Mouse (Mus musculus) heart, adult 2 months (tissue): ENCODE measurements around the gene Cct2. TPM values are rescaled to one million over a fixed set of nuclear protein-coding genes. Genes with fewer than 3 reads are reported as not detected.
A peak's percentile ranks its signal among the peaks of the same experiment; 100 is the strongest.
"Not testable (repeated sequence)": the region's sequence is repeated elsewhere in the genome, so short reads cannot be mapped to it uniquely, and the experiment has no call there.

Experiments used
- DNase-seq, 2 experiments: peaks; one replicate each; pipeline ENCODE4 v3.0.0; 2021
- H3K27ac ChIP-seq: fragments of 200-600 bp; 2 replicates; pipeline ENCODE4 v1.8.1; 2022
- H3K27me3 ChIP-seq: fragments of 200-500 bp; 2 replicates; pipeline ENCODE4 v1.6.1; 2012; ENCODE audit warnings: mild to moderate bottlenecking, low read length, inconsistent platforms, mixed read lengths; ENCODE audit not compliant: control insufficient read depth, insufficient read depth
- H3K36me3 ChIP-seq: fragments of 200-500 bp; 2 replicates; pipeline ENCODE4 v1.6.1; 2012; ENCODE audit warnings: low read length, inconsistent platforms; ENCODE audit not compliant: control insufficient read depth, insufficient read depth
- H3K4me1 ChIP-seq: fragments of 200-500 bp; 2 replicates; pipeline ENCODE4 v1.6.1; 2011; ENCODE audit warnings: low read length; ENCODE audit not compliant: control insufficient read depth, insufficient read depth
- H3K4me3 ChIP-seq: fragments of 200-600 bp; 2 replicates; pipeline ENCODE4 v1.8.1; 2022
- H3K79me2 ChIP-seq: fragments of 200-500 bp; replicated peaks from 2 replicates; pipeline ENCODE4 v1.6.1; 2012; ENCODE audit warnings: mild to moderate bottlenecking, inconsistent platforms, low read length, moderate library complexity, mixed read lengths; ENCODE audit not compliant: control insufficient read depth, insufficient read depth
- H3K9ac ChIP-seq: fragments of 200-500 bp; 2 replicates; pipeline ENCODE4 v1.6.1; 2012; ENCODE audit warnings: low read depth, mild to moderate bottlenecking, control low read depth, inconsistent platforms, low read length, mixed read lengths
- CTCF ChIP-seq: fragments of 200-600 bp; IDR thresholded peaks from 2 replicates; pipeline ENCODE4 v1.8.1; 2022; ENCODE audit warnings: antibody characterized with exemption, mild to moderate bottlenecking, moderate library complexity
- EP300 ChIP-seq: fragments of 200-500 bp; IDR thresholded peaks from 2 replicates; pipeline ENCODE4 v1.6.1; 2011; ENCODE audit warnings: low read depth, low read length, control low read depth; ENCODE audit not compliant: insufficient read depth
- POLR2A ChIP-seq: fragments of 200-500 bp; IDR thresholded peaks from 2 replicates; pipeline ENCODE4 v1.6.1; 2011; ENCODE audit warnings: mild to moderate bottlenecking, low read depth, low read length, control low read depth; ENCODE audit not compliant: insufficient read depth
- WGBS: fragments of 180-500 bp; shearing (Covaris S2); methylation state at CpG from one replicate; pipeline ENCODE4 v1.1.7; 2018; 5-methylcytosine and 5-hydroxymethylcytosine counted together
- intact Hi-C: fragments of 180-260 bp; cut with DNase I; formaldehyde crosslinking; loops from one replicate; pipeline ENCODE4 v1.15.1; 2025
- polyA plus RNA-seq: library from polyadenylated mRNA; depleted of rRNA; stranded (reverse); fragments of >200 nt; gene quantifications from 2 replicates; pipeline ENCODE4 v1.2.3, GENCODE M21; 2012
- total RNA-seq, 2 experiments: library from RNA; stranded (reverse); gene quantifications; 2 replicates each; pipeline ENCODE4 v1.2.3; 2021

The Cct2 gene
- total and polyA plus RNA-seq, 3 experiments: 50.4 to 129 (median 123) TPM

DNA sequence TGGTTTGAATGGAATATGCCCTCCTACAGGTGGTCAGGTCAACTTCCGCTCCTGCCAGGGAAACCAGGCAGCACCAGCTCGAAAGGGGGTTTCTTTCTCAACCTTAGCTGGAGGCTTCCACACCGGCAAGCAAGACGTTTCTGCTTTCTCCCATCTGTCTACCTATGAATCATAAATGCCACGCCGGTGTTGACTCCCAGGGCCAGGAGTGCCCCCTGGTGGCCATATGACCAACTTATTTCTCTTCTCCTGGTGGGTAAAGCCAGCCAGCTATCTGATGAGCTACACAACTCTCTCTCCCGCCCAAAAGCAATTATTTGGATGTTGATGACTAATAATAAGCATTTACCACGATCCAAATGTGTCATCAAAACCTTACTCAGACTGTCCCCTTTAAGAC is 29.8 kb downstream of the Cct2 start:
- no peak overlapping the region for H3K4me3 ChIP-seq
- intact Hi-C loops: loop anchor here (5.0 kb wide), 2 partner anchors 81 to 706 kb away; partner anchors contain the start of gene Rab3ip
- H3K4me1 ChIP-seq: no peaks in the 10 kb centered on the region
- WGBS: 11% methylated on average over 8 of the region's 8 CpGs
- H3K27ac ChIP-seq: no peak overlapping the region
- peak; percentile 69 to 78 for DNase-seq
- H3K9ac ChIP-seq: no peak overlapping the region
- H3K79me2 ChIP-seq: no peaks in the 10 kb centered on the region
- H3K36me3 ChIP-seq: no peaks in the 10 kb centered on the region
- no peaks in the 10 kb centered on the region for H3K27me3 ChIP-seq
- TF ChIP-seq EP300 (0 out of 2 replicates have a peak, but pooled peaks have one; percentile 39), POLR2A (no peak), CTCF (peak; percentile 94)

DNA sequence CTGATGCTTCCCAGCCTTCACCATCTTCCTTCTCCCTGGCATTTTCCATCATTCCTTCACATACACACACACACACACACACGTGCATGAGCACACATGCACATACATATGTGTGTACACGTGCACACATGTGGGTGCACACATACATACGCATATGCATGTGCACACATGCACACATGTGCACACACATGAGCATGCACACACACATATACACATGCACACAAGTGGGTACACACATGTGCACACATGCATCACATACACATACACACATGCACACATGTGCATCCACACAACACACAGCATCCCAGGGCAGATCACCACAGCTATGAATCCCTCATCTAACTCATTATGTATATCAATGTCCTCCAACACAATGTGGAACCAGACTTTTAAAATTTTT is 32.5 kb downstream of the Cct2 start:
- Histone ChIP-seq H3K27ac (no peak overlapping the region), H3K36me3 (no peaks in the 10 kb centered on the region), H3K4me1 (no peaks in the 10 kb centered on the region), H3K27me3 (no peaks in the 10 kb centered on the region), H3K4me3 (no peak overlapping the region), H3K79me2 (no peaks in the 10 kb centered on the region), H3K9ac (no peak overlapping the region)
- 96% methylated on average over 3 of the region's 3 CpGs for WGBS
- DNase-seq: no peak
- TF ChIP-seq CTCF: no peak
- TF ChIP-seq EP300: no peak
- TF ChIP-seq POLR2A: no peak
- intact Hi-C loops: loop anchor here (5.0 kb wide), 2 partner anchors 79 to 704 kb away; partner anchors contain the start of gene Rab3ip

DNA sequence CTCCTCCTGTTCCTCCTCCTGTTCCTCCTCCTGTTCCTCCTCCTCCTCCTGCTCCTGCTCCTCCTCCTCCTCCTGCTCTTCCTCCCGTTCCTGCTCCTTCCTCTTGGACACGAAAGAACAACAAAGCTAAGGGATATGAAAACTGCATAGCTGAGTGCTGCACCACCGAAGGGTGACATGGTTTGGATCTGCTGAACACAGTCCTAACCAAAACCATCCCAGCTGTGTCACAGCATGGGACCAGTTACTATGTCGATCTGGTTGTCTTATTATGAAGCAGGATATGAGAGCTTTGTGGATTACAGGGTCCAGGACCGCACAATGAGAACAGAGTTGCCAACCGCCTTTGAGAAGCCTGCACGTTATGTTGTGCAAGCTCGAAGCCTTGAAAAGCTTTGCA is 37.4 kb downstream of the Cct2 start:
- no peaks in the 10 kb centered on the region for H3K79me2 ChIP-seq
- no peaks in the 10 kb centered on the region for H3K27me3 ChIP-seq
- 66% methylated on average over 8 of the region's 8 CpGs for WGBS
- no peak overlapping the region for H3K4me3 ChIP-seq
- no peak overlapping the region for H3K9ac ChIP-seq
- intact Hi-C loops: no loop called here
- no peaks in the 10 kb centered on the region for H3K36me3 ChIP-seq
- TF ChIP-seq CTCF: no peak
- TF ChIP-seq EP300: no peak
- TF ChIP-seq POLR2A: no peak
- H3K4me1 ChIP-seq: no peaks in the 10 kb centered on the region
- DNase-seq: no peak
- no peak overlapping the region for H3K27ac ChIP-seq

- H3K4me1 ChIP-seq, H3K9ac ChIP-seq, DNase-seq, H3K27ac ChIP-seq, H3K79me2 ChIP-seq, H3K36me3 ChIP-seq, H3K27me3 ChIP-seq, intact Hi-C loops, H3K4me3 ChIP-seq: not testable (repeated sequence)
Measured at GRCm38 (mm10) chr10:117025776-117026175, 37.8 kb downstream of the Cct2 start.

DNA sequence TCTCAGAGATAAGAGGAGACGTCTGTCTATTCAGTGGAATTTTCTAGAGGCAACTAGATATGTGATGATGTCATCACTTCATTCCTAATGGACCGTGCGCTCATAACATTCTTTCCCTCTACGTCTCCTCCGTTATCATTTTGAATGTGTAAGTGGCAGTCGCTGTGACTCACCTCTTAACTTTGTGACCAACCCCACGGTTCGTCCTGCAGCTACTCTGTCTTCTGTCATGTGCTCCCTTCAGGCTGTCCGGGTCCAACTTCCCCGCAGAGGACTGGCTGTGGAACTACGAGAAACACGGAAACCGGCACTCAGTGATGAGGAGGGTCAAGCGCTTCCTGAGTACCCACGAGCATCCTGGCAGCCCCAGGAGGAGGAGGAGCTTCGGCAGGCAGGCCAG is 39.9 kb downstream of the Cct2 start:
- peak overlapping the region; percentile 27; the same call in 1 of the 2 replicates for H3K4me3 ChIP-seq

DNA sequence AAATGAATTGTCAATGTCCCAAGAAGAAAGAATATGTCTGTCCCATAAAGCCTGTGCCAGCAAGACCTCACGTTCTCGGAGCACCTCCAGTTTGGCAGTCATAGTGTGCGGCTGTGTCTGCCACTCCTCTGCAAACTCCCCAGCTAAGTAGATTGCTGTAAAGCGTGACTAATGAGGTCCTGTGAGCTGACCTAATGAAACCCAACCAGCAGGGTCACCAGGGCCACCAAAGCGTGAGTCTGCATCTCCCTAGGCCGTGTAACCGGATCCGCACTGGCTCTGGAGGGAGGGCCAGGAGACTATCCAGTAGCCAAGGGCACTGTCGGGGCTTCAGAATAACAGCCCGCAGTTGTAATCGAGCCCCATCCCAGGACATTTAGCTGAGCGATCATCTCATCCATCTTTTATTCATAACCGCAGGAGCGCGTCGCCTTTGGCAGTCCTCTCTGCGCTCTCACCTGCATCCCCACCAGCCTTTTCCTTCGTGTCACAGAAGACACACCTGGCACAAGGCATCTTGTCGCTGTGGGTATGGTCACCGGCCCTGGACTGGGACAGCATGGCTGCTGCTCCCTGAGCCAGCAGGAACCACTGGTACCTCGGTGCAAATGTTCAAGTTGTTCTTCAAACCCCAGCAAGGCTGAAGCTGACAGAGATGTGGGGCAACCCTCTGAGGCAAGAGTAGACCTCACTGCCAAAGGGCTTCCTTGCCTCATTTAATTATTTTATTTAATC is 42.4 kb downstream of the Cct2 start:
- 63% methylated on average over 21 of the region's 21 CpGs for WGBS
- intact Hi-C loops: no loop called here
- TF ChIP-seq POLR2A (no peak), EP300 (no peak), CTCF (no peak)
- no peak overlapping the region for H3K27ac ChIP-seq
- H3K79me2 ChIP-seq: no peaks in the 10 kb centered on the region
- no peaks in the 10 kb centered on the region for H3K4me1 ChIP-seq
- no peaks in the 10 kb centered on the region for H3K36me3 ChIP-seq
- H3K27me3 ChIP-seq: no peaks in the 10 kb centered on the region
- H3K4me3 ChIP-seq: no peak overlapping the region
- no peak for DNase-seq
- no peak overlapping the region for H3K9ac ChIP-seq

More for the DNA sequence above, 39.9 kb downstream of the Cct2 start:
- no peaks in the 10 kb centered on the region for H3K79me2 ChIP-seq
- intact Hi-C loops: no loop called here
- H3K36me3 ChIP-seq: no peaks in the 10 kb centered on the region
- TF ChIP-seq EP300 (no peak), POLR2A (no peak), CTCF (no peak)
- no peak for DNase-seq
- H3K27ac ChIP-seq: no peak overlapping the region
- H3K9ac ChIP-seq: no peak overlapping the region
- WGBS: 3% methylated on average over 16 of the region's 16 CpGs
- no peaks in the 10 kb centered on the region for H3K27me3 ChIP-seq
- H3K4me1 ChIP-seq: no peaks in the 10 kb centered on the region
